Mouse (Mus musculus) 416B (cell line): Measurements from ENCODE around the gene Cdkal1.

Source experiments
- DNase-seq: peaks from one replicate; pipeline ENCODE4 v3.0.0; 2011; ENCODE audit warnings: low read depth

Cdkal1 gene

GRCm38 (mm10) chr13:29580009-29580408 is 275.5 kb downstream of the Cdkal1 start:
- no peak for DNase-seq

DNA sequence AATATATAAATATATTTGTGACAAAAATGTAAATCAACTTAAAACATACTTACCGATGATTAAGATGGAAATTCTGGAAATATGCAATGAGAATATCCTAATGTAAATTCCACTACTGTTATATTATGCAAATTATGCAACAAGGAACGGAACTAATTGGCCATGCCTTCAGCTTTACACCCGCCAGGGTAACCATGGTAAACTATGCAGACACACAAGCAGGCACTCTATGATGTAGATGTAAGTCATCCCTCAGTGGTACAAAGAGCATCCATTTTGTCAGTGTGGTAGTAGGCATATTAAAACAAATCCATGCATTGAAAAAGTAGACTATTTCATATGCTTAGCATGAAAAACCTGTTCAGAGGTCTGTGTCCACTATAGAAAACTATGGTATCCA is 276.9 kb downstream of the Cdkal1 start:
- DNase-seq = no peak

GRCm38 (mm10) chr13:29574784-29575183 is 280.7 kb downstream of the Cdkal1 start:
- DNase-seq = no peak

DNA sequence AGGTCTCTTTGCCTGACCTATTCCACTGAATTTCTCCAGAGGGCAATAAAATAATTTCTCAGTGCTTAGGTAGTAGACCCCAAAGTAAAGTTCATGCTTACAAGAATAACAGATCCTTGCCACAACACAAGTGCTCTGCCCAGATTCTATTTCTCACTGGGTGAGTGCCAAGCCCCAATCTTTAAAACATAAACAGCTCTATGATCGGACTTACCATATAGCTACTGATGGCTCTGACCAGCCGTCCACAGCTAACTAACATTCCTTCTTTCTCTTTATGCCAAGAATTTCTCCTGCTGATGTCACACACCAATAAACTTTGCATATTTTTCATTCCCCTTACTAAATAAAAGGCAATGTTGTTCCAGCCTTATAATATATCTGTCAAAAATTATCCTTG is 283.0 kb downstream of the Cdkal1 start:
- DNase-seq = no peak

GRCm38 (mm10) chr13:29565710-29566109 is 289.8 kb downstream of the Cdkal1 start:
- DNase-seq = no peak

- DNase-seq = no peak
Measured at GRCm38 (mm10) chr13:29559188-29559587, 296.3 kb downstream of the Cdkal1 start.

DNA sequence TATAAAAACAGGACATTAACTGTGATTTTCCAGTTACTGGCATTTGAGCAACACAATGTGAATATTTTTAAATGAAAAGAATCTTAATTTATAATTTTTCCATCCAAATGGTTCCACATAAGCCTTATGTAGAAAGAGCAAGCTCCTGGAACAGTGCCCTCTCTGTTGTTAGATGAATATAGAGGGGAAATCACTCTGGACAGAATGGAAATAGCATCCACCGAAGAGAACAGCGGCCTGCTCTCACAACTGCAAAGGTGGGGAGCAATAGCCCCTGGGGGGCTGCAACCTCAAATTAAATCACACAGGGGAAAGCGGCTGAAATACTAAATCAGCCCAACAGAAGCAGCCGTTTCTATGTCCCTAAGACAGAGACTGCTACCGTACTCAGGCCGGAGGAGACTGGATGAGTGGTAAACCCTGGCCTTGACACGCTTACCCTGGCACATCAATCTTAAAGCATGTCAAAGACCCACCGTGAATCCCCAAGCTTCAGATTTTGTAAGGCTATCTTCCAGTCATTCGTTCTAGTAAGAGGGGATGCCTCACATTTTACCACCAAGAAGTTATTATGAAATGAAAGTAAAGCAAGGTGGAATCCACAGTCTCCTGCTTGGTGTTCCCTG is 300.2 kb downstream of the Cdkal1 start:
- DNase-seq = no peak

GRCm38 (mm10) chr13:29553792-29554191 is 301.7 kb downstream of the Cdkal1 start:
- peak; percentile 20 for DNase-seq

- DNase-seq = no peak
Measured at GRCm38 (mm10) chr13:29552322-29552870, 303.1 kb downstream of the Cdkal1 start.

GRCm38 (mm10) chr13:29550886-29551285 is 304.6 kb downstream of the Cdkal1 start:
- peak; percentile 13 for DNase-seq

- DNase-seq = no peak
Measured at GRCm38 (mm10) chr13:29550203-29550602, 305.3 kb downstream of the Cdkal1 start.

GRCm38 (mm10) chr13:29549761-29550160 is 305.7 kb downstream of the Cdkal1 start:
- no peak for DNase-seq

GRCm38 (mm10) chr13:29537906-29538305 is 317.6 kb downstream of the Cdkal1 start:
- DNase-seq = no peak

DNA sequence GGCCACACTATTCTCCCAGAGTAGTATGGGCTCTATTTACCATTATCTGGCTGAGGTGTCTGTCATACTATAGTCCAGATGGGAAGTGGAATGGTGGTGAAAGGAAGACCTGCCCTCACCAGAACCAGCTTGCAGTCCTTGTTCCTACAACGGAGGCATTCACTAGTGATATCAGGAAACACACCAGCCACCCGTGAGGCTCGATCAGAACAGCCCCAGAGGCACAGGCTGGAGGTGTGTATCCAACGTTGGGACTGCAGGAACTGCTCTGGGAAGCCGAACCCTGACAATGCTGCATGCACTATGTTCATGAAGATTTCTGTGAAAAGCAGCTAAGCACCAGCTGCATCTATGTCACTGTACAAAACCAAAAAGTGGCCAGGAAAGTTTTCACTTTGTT is 321.9 kb downstream of the Cdkal1 start:
- DNase-seq = no peak

DNA sequence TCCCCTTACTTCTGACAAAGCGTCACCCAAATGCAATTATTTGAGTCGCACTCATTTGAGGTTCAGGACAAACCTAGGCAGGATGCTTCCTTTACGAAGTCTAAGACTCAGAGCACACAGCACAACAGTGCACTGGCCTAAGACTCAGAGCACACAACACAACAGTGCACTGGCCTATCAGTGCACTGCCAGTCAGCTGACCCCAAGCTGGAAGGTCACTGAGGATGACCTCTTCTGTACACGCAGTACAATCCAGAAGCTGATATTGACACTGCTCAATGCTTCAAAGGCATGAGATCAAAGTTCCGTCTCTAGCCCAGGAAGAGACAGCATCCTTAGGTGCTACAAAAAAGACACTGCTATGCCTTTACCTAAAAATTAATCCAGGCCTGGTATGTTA is 327.1 kb downstream of the Cdkal1 start:
- DNase-seq = no peak

- DNase-seq = no peak
Measured at GRCm38 (mm10) chr13:29521321-29521720, 334.2 kb downstream of the Cdkal1 start.

DNA sequence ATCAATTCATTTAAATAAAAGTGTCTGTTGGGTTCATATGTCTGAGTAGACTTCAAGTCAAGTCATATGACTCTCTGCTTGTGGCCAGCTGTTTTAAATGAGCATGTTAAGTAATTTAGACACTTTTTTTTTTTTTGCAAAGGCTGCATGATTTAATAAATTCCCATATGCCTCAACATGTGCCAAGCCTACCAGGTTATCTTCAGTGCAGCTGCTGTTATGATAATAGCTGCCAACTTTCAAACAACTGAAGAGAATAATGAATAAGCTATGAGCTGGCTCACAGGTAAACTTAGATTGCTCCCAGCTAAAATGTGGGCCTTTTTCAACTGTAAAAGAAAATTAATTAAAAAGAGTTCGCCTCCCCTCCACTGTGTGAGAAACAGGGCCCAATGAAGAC is 341.4 kb downstream of the Cdkal1 start:
- DNase-seq = no peak

DNA sequence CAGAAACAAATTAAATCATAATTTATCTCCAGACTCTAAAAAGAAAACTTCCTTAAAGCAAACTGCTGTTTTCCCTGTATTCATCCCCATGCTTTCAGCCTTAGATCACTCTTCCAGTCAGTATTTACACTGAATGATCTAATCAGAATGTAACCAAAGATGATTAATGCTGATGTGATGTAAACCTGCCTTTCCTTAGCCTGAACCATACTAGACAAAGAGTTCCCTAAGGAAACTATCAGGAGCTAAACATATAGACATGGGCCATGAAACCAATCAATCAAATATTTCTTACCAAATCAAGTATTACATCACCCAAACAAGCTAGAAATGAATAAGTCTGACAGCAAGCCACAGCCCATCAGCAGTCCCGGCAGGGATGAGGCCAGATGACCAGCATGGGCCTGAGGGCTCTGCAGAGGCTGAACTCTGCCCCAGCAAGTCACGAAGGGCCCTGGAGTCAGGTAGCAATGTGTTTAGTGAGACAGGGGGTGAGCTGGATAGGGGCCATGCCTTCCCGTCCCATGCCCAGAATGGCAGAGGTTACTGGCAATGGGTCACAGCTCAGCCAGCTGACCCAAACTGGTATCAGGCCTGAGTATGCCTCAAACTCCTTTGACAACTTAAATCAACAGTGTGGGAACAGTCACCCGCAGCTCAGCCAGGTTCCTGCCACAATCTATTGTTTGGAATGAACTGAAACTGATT is 350.5 kb downstream of the Cdkal1 start:
- no peak for DNase-seq

DNA sequence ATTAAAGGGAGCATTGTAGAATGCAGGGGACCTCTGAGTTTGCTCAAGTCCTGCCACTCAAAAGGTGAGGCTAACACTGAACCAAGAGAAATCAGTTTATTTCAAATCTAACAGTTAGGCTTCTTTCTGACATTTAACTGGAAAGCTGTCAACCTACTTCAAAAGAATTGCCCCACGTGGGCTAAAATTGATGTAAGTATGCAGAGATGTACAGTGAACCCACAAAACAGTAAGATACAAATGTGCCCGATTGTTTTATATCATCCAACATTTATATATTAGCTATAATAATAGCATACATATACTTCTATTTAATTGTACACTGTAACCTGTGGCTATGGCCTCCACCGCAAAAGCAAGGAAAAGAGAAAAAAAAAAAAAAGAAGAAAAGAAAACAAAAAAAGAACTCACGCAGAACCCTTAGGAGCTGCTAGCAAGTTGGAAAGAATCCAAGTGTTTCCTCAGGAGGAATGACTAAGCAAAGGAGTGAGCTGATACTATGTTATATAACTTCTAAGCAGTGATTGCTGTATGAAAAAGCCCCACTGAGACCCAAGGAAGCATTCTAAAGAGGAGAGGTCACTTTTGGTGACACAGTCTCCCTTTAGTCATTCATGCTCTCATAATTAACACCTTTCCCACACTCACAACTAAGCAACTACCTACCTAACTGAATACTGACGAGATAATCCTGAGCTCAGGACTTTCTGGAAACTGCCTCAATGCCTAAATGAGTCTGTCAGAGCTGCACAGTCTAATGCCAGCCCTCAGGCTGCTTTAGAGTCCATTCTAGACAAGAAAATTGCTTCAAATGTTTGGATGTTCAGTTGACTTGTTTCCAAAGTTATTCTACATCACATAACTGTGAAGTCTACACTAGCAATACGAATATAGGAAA is 352.1 kb downstream of the Cdkal1 start:
- DNase-seq = peak; percentile 72

DNA sequence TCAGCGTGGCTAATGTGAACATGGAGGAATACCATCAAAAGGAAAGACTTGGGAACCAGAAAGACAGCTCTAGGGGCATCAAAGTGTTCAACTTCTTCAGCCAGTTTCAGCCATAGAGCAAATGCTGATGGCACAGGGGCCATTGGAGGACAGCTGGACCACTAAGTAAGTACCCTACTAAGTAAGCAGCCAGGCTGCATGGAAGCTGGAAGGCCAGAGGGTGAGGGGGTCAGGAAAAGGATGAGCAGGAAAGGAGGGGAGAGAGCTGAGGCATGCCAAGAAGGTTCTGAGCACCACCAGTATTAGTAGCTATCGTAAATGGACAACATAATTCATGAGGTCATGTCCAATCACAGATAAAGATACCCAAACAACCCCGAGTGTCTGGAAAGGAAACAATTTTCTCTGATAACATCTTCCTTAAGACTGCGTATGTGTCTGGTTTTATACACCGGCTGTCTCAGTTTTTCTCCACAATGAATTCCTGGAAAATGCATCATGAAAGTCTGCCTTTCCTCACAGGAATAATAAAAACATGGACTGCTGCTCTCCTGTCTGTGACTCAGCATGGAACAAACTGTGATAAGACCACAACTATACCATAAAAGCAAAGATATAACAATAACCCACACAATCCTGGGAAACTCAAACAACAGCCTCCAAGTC is 352.9 kb downstream of the Cdkal1 start:
- DNase-seq = no peak

DNA sequence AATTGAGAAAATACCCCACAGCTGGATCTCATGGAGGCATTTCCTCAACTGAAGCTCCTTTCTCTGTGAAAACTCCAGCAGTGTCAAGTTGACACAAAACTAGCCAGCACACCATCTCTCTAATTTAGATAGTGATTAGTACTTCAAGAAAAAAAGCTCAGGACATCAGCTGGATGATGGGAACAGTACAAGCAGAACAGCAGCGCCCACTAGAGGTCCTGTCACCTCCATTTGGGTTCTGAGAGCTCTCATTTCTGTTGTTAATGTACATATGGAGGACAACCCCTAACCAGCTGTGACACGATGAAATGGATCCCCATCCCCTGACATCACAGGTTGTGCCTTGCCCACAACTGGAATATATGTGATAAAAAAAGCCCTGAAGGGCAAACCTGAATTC is 354.3 kb downstream of the Cdkal1 start:
- DNase-seq = peak; percentile 22

GRCm38 (mm10) chr13:29499750-29500149 is 355.7 kb downstream of the Cdkal1 start:
- DNase-seq = no peak
